Mouse (Mus musculus) thymus, adult 2 months (tissue): ENCODE data around the gene Ttc7. TPM values are rescaled to one million over a fixed set of nuclear protein-coding genes. Genes with fewer than 3 reads are reported as not detected.

ENCODE experiments used
- DNase-seq: peaks from one replicate; pipeline ENCODE4 v3.0.0; 2021
- H3K27ac ChIP-seq: fragments of 200-500 bp; 2 replicates; pipeline ENCODE4 v1.5.1; 2012; ENCODE audit warnings: low read length, control low read depth; ENCODE audit not compliant: control insufficient read depth, insufficient read depth
- H3K27me3 ChIP-seq: fragments of 200-500 bp; 2 replicates; pipeline ENCODE4 v1.6.1; 2012; ENCODE audit warnings: mild to moderate bottlenecking, low read length, moderate library complexity, mixed read lengths; ENCODE audit not compliant: control insufficient read depth, insufficient read depth
- H3K36me3 ChIP-seq: fragments of 200-500 bp; 2 replicates; pipeline ENCODE4 v1.6.1; 2012; ENCODE audit warnings: mild to moderate bottlenecking, low read length, moderate library complexity; ENCODE audit not compliant: control insufficient read depth, insufficient read depth
- H3K4me1 ChIP-seq: fragments of 200-500 bp; replicated peaks from 2 replicates; pipeline ENCODE4 v1.6.1; 2012; ENCODE audit warnings: low read length; ENCODE audit not compliant: control insufficient read depth, insufficient read depth
- H3K4me3 ChIP-seq: fragments of 200-500 bp; 2 replicates; pipeline ENCODE4 v1.5.1; 2012; ENCODE audit warnings: mild to moderate bottlenecking, low read length, control low read depth, moderate library complexity; ENCODE audit not compliant: control insufficient read depth, insufficient read depth
- CTCF ChIP-seq: fragments of 200-500 bp; IDR thresholded peaks from 2 replicates; pipeline ENCODE4 v1.5.1; 2012; ENCODE audit warnings: mild to moderate bottlenecking, control low read depth, low read length, moderate library complexity, borderline replicate concordance; ENCODE audit not compliant: control insufficient read depth, poor library complexity, insufficient read depth; ENCODE audit errors: extremely low read depth
- POLR2A ChIP-seq: fragments of 200-500 bp; IDR thresholded peaks from 2 replicates; pipeline ENCODE4 v1.6.1; 2012; ENCODE audit warnings: mild to moderate bottlenecking, low read length, control low read depth, moderate library complexity; ENCODE audit not compliant: control insufficient read depth, poor library complexity, insufficient read depth; ENCODE audit errors: extremely low read depth
- WGBS: fragments of 180-500 bp; shearing (Covaris S2); methylation state at CpG from one replicate; pipeline ENCODE4 v1.1.7; 2018; 5-methylcytosine and 5-hydroxymethylcytosine counted together
- polyA plus RNA-seq: library from polyadenylated mRNA; depleted of rRNA; stranded (reverse); fragments of >200 nt; gene quantifications from 2 replicates; pipeline ENCODE4 v1.2.3, GENCODE M21; 2012

Gene Ttc7
- polyA plus RNA-seq, 1 experiment: 93.6 TPM

- 95% methylated on average over 8 of the region's 8 CpGs for WGBS
- TF ChIP-seq POLR2A: no peak
- TF ChIP-seq CTCF: no peak
- Histone ChIP-seq H3K27me3 (no peaks in the 10 kb centered on the region), H3K4me3 (no peak overlapping the region), H3K4me1 (peaks cover 39% of the 10 kb centered on the region), H3K36me3 (no peaks in the 10 kb centered on the region), H3K27ac (no peak overlapping the region)
- DNase-seq: no peak
Measured at GRCm38 (mm10) chr17:87343060-87343703, 60.5 kb downstream of the Ttc7 start.

GRCm38 (mm10) chr17:87344441-87345251 is 62.0 kb downstream of the Ttc7 start:
- TF ChIP-seq CTCF: no peak
- no peak for TF ChIP-seq POLR2A
- Histone ChIP-seq H3K36me3 (no peaks in the 10 kb centered on the region), H3K4me3 (peak overlapping the region; percentile 31), H3K4me1 (peaks cover 38% of the 10 kb centered on the region), H3K27ac (peak overlapping the region; percentile 70), H3K27me3 (no peaks in the 10 kb centered on the region)
- WGBS: 8% methylated on average over 18 of the region's 18 CpGs
- DNase-seq: peak; percentile 72

GRCm38 (mm10) chr17:87345252-87345593 is 62.5 kb downstream of the Ttc7 start:
- TF ChIP-seq POLR2A (no peak), CTCF (no peak)
- peak; percentile 26 for DNase-seq
- no peaks in the 10 kb centered on the region for H3K27me3 ChIP-seq
- H3K27ac ChIP-seq: peak overlapping the region; percentile 64; the same call in 1 of the 2 replicates
- no peaks in the 10 kb centered on the region for H3K36me3 ChIP-seq
- no peak overlapping the region for H3K4me3 ChIP-seq
- H3K4me1 ChIP-seq: peaks cover 32% of the 10 kb centered on the region
- 17% methylated on average over 4 of the region's 4 CpGs for WGBS

- no peak for DNase-seq
- no peak for TF ChIP-seq POLR2A
- no peak for TF ChIP-seq CTCF
- 94% methylated on average over 9 of the region's 9 CpGs for WGBS
- Histone ChIP-seq H3K4me1 (peaks cover 27% of the 10 kb centered on the region), H3K4me3 (no peak overlapping the region), H3K36me3 (peaks cover 3% of the 10 kb centered on the region; the same call in 1 of the 2 replicates), H3K27me3 (no peaks in the 10 kb centered on the region), H3K27ac (no peak overlapping the region)
Measured at GRCm38 (mm10) chr17:87348353-87348752, 65.7 kb downstream of the Ttc7 start.

- peaks cover 10% of the 10 kb centered on the region for H3K36me3 ChIP-seq
- no peak for DNase-seq
- peaks cover 20% of the 10 kb centered on the region for H3K4me1 ChIP-seq
- WGBS: 84% methylated on average over 9 of the region's 9 CpGs
- H3K27ac ChIP-seq: no peak overlapping the region
- no peaks in the 10 kb centered on the region for H3K27me3 ChIP-seq
- TF ChIP-seq POLR2A: no peak
- no peak for TF ChIP-seq CTCF
- H3K4me3 ChIP-seq: no peak overlapping the region
Measured at GRCm38 (mm10) chr17:87349069-87349468, 66.4 kb downstream of the Ttc7 start.

- Histone ChIP-seq H3K27me3 (no peaks in the 10 kb centered on the region), H3K4me1 (peaks cover 15% of the 10 kb centered on the region), H3K36me3 (peaks cover 15% of the 10 kb centered on the region), H3K27ac (no peak overlapping the region), H3K4me3 (no peak overlapping the region)
- no peak for TF ChIP-seq POLR2A
- no peak for TF ChIP-seq CTCF
- DNase-seq: no peak
- WGBS: 96% methylated on average over 9 of the region's 9 CpGs
Measured at GRCm38 (mm10) chr17:87349575-87349974, 66.9 kb downstream of the Ttc7 start.
